Mouse (Mus musculus) heart, postnatal 10 days (tissue): ENCODE measurements around the gene Clpp. TPM values are rescaled to one million over a fixed set of nuclear protein-coding genes. Genes with fewer than 3 reads are reported as not detected.

Experiments
- DNase-seq, 2 experiments: peaks; one replicate each; pipeline ENCODE4 v3.0.0; 2021
- intact Hi-C: fragments of 180-260 bp; cut with DNase I; formaldehyde crosslinking; loops from one replicate; pipeline ENCODE4 v1.15.1; 2025
- total RNA-seq, 2 experiments: library from RNA; stranded (reverse); gene quantifications; 2 replicates each; pipeline ENCODE4 v1.2.3; 2021

Gene Clpp
- total RNA-seq, 2 experiments from 2014 or later = 60.1 to 60.6 TPM

- intact Hi-C loops = no loop called here
- no peak for DNase-seq
These were observed 29.6 kb downstream of the Clpp start for GRCm38 (mm10) chr17:57019693-57020092.

GRCm38 (mm10) chr17:57020960-57021359 lies 30.9 kb downstream of the Clpp start:
- DNase-seq = no peak
- intact Hi-C loops = no loop called here

GRCm38 (mm10) chr17:57027471-57027870 lies 37.4 kb downstream of the Clpp start:
- no peak for DNase-seq
- intact Hi-C loops = no loop called here

GRCm38 (mm10) chr17:57029691-57030090 lies 39.6 kb downstream of the Clpp start:
- peak in 1 of 2 experiments; percentile 27 for DNase-seq
- intact Hi-C loops = loop anchor here (2.0 kb wide), 1 partner anchor 17 kb away; no protein-coding TSS in a partner anchor

GRCm38 (mm10) chr17:57030931-57031660 lies 41.0 kb downstream of the Clpp start, which contains the start of gene Khsrp:
Gene Khsrp (minus strand): TSS chr17:57031522.
- peak; percentile 56 to 64 for DNase-seq
- intact Hi-C loops = loop anchor here (2.0 kb wide), 1 partner anchor 18 kb away; no protein-coding TSS in a partner anchor

- peak; percentile 100 for DNase-seq
- intact Hi-C loops = loop anchor here (2.0 kb wide), 2 partner anchors 19 to 29 kb away; no protein-coding TSS in a partner anchor
These were observed 41.7 kb downstream of the Clpp start for GRCm38 (mm10) chr17:57031661-57032420.

- intact Hi-C loops = loop anchor here (2.0 kb wide), 1 partner anchor 28 kb away; no protein-coding TSS in a partner anchor
These were observed 42.7 kb downstream of the Clpp start for GRCm38 (mm10) chr17:57032854-57033253.

GRCm38 (mm10) chr17:57038978-57039377 lies 48.9 kb downstream of the Clpp start:
- DNase-seq = no peak
- intact Hi-C loops = no loop called here

More at GRCm38 (mm10) chr17:57032854-57033253, 42.7 kb downstream of the Clpp start:
- no peak for DNase-seq

- DNase-seq = no peak
- intact Hi-C loops = no loop called here
These were observed 51.4 kb downstream of the Clpp start, which contains the start of gene Slc25a41 for GRCm38 (mm10) chr17:57041554-57041953. Gene Slc25a41 (minus strand): TSS chr17:57041654.

Other genes with a start within 250 kb of the Clpp start
- gene Nrtn, start 232.8 kb upstream of the Clpp start, total RNA-seq = 10 to 100 TPM; 19.0 to 21.0 TPM
- gene Dus3l, start 225.5 kb upstream of the Clpp start, total RNA-seq = 10 to 100 TPM; 21.0 to 23.0 TPM
- gene Prr22, start 220.1 kb upstream of the Clpp start, total RNA-seq = under 1 TPM; 0.27 to 0.43 TPM
- 10 to 100 TPM in 1 of 2 experiments, 1 to 10 TPM in 1; 6.5 to 10.5 TPM for gene Rfx2, start 159.3 kb upstream of the Clpp start, total RNA-seq
- gene Acsbg2, start 115.9 kb upstream of the Clpp start, total RNA-seq = not detected
- gene 1700061G19Rik, start 114.8 kb upstream of the Clpp start, total RNA-seq = under 1 TPM; 0.10 to 0.12 TPM
- 10 to 100 TPM; 28.3 to 30.8 TPM for gene Mllt1, start 54.9 kb upstream of the Clpp start, total RNA-seq
- gene Acer1, start 8.2 kb upstream of the Clpp start, total RNA-seq = not detected
- 10 to 100 TPM; 46.7 to 50.4 TPM for gene Alkbh7, start 7.0 kb downstream of the Clpp start, total RNA-seq
- not detected for gene Pspn, start 9.7 kb downstream of the Clpp start, total RNA-seq
- 10 to 100 TPM; 29.0 to 30.0 TPM for gene Gtf2f1, start 21.0 kb downstream of the Clpp start, total RNA-seq
- not detected for gene Gm17949, start 21.2 kb downstream of the Clpp start, total RNA-seq
- 10 to 100 TPM; 81.4 to 83.4 TPM for gene Khsrp, start 41.2 kb downstream of the Clpp start, total RNA-seq
- gene Slc25a41, start 51.3 kb downstream of the Clpp start, total RNA-seq = not detected
- under 1 TPM; 0.35 to 0.57 TPM for gene Crb3, start 68.8 kb downstream of the Clpp start, total RNA-seq
- gene Slc25a23, start 69.6 kb downstream of the Clpp start, total RNA-seq = 10 to 100 TPM; 75.0 to 86.6 TPM
- gene Dennd1c, start 88.2 kb downstream of the Clpp start, total RNA-seq = 1 to 10 TPM; 1.3 to 2.3 TPM
- 1 to 10 TPM; 7.0 to 7.4 TPM for gene Tubb4a, start 97.5 kb downstream of the Clpp start, total RNA-seq
- gene Tnfsf9, start 115.0 kb downstream of the Clpp start, total RNA-seq = under 1 TPM; 0.67 to 0.79 TPM
- gene Cd70, start 159.5 kb downstream of the Clpp start, total RNA-seq = not detected
- not detected for gene Tnfsf14, start 203.9 kb downstream of the Clpp start, total RNA-seq
- 10 to 100 TPM; 42.3 to 66.3 TPM for gene C3, start 237.8 kb downstream of the Clpp start, total RNA-seq